Mouse (Mus musculus): ENCODE measurements around the gene Sirt4.

- TF ChIP-seq POLR2A (IDR thresholded peaks at IDR 0.05; ENCODE audit: insufficient read depth, low read depth, low read length) (no peak), CTCF (IDR thresholded peaks at IDR 0.05; ENCODE audit: insufficient read depth, low read depth, low read length) (peak; percentile 24; the same call in 1 of the 2 replicates)
These were observed 53.2 kb downstream of the Sirt4 start for GRCm38 (mm10) chr5:115431061-115431897.

Measured in olfactory bulb, adult 2 months (tissue).